Mouse (Mus musculus): ENCODE measurements around the gene Rasgrp2.

Rasgrp2 gene

DNA sequence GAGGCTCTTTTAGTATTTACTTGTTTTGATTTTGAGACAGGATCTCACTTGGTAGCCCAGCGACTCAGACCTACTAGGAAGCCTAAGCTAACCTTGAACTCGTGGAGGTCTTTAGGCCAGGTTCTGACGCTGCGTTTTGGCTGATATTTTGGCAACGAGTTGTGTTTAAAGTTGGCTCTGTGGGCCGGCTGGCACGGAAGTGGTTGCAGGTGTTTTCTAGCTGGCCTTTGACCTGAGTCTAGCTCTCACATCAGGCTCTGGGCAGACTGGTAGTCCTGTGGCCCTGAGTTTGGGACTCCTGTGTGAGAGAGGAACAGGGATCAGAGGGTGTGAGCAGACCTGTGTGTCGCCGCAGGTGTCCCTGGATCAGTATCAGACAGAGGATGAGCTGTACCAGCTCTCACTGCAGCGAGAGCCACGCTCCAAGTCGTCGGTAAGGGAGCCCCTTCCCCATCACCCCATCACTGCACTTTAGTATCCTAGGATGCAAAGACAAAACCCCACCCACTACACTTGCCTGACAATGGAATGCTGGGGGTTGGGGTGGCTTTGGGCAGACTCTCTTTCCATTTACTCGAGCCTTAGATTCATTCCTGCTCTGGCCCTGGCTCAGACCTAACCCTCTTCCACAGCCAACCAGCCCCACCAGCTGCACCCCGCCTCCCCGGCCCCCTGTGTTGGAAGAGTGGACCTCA lies 8.8 kb downstream of the Rasgrp2 start:
- DNase-seq (ENCODE audit: low read depth), result no peak

DNA sequence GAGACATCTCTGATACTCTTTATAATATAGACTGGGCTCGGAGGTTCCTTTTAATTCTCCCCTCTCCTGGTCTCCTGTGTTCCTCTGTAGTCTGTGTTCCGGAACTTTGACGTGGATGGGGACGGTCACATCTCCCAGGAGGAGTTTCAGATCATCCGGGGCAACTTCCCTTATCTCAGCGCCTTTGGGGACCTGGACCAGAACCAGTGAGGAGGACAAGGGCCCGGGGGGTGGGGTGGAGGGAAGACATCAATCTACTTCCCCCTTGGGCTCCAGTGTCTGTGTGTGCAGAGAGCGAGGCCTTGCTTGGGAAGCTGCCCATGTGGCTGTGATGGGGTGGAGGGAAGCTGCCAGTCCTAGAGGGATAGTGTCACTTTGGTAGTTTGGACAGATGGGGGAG lies 9.6 kb downstream of the Rasgrp2 start:
- DNase-seq (ENCODE audit: low read depth), result no peak

- DNase-seq (ENCODE audit: low read depth), result no peak
Measured at GRCm38 (mm10) chr19:6409176-6409575, 10.0 kb downstream of the Rasgrp2 start.

DNA sequence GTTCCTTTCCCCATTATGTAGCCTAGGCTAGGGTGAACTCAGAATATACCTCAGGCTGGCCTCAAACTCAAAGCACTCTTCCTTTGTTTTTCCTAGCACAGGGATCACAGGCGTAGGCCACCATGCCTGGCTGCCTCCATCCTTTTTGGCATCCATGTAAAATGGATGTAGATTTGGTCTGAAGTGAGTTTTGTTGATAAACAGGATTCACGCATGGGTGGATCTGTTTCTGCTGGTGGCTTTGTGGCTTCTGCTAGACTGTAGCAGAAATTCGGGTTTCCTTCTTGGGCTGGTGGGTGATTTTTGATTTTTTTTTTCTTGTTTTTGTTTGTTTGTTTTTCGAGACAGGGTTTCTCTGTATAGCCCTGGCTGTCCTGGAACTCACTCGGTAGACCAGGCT lies 10.8 kb downstream of the Rasgrp2 start:
- DNase-seq (ENCODE audit: low read depth), result no peak

DNA sequence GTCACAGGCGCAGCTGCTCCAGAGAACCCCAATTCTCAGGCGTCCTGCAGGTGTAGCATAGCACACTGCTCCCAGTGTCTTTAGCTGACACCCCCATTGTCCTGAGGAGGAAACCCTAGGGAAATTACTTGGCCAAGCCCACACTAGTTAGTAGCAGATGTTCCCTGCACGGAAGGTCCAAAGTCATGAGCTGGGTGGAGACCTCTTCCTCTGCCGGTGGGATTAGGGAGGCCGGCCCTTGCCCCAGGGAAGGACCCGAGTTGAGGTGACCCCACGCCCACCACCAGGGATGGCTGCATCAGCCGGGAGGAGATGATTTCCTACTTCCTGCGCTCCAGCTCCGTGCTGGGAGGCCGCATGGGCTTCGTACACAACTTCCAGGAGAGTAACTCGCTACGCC lies 13.7 kb downstream of the Rasgrp2 start:
- DNase-seq (ENCODE audit: low read depth), result no peak

GRCm38 (mm10) chr19:6415454-6415853 lies 16.3 kb downstream of the Rasgrp2 start:
- no peak for DNase-seq (ENCODE audit: low read depth)

DNA sequence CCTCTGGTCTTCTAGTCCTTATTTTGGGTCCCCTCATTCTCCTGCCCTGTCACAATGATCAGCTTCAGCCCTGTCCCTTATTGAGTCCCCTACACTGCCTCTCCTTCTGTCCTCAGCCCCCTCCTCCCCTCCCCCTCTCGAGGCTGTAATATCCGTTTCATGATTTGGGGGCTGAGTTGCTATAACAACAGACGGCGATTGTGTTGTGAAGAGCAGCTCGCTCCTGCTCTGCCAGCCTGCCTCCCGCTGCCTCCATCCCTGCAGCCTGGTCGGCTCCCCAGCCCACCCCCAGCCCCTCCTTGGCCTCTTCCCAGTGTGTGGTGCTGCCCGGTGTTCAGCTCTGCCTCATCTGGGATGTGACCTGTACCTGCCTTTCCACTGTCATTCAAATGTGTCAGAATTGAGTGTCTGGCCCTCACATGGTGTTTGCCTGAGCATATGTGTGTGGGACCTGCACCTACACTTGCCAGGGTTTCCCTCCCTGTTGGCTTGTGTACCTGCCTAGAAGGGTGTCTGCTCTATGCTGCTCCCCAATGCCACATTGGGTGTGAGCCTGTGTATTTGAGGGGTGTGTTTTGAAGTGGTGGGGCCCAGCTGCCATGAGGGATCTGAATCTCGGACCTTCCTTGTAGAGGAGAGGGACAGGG lies 17.1 kb downstream of the Rasgrp2 start:
- DNase-seq (ENCODE audit: low read depth), result no peak

GRCm38 (mm10) chr19:6416894-6417761 lies 18.0 kb downstream of the Rasgrp2 start:
- DNase-seq (ENCODE audit: low read depth), result no peak

DNA sequence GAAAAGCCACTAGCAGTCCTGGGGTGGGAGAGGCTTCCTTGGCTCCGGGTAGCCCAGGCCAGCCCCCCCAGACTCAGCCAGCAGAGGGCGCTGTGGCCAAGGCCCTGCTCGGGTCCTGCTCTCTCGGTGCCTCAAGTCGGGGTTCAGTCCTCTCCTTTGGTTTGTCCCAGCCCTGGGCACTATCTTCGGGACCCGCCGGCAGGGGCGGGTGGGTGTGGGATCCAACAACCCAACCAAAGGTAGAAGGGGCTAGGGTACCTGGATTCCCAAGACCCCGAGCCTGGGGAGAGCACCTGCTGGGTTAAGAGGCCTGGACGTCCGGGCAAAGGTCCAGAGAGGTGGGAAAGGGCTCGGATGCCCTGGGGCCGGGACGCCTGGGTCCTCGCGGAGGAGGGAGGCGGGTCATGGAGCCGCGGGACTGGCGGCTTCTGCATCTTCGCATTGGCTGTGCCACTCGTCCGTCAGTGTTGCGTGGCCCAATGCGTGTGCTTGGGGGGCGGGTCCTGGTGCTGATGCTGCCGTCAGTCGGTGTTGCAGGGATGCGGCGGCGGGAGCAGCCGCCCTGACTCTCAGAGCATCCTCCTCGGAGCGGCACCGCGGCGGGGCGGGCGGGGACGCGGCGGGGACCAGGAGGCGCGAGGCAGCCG lies 19.2 kb downstream of the Rasgrp2 start, which contains the start of gene Nrxn2:
Nrxn2 (plus strand) TSS at position 499 of the 647 bp plus-strand sequence.
- peak; percentile 65 for DNase-seq (ENCODE audit: low read depth)

- DNase-seq (ENCODE audit: low read depth), result no peak
Measured at GRCm38 (mm10) chr19:6418984-6419692, 20.0 kb downstream of the Rasgrp2 start.

- no peak for DNase-seq (ENCODE audit: low read depth)
Measured at GRCm38 (mm10) chr19:6419805-6420310, 20.7 kb downstream of the Rasgrp2 start.

DNA sequence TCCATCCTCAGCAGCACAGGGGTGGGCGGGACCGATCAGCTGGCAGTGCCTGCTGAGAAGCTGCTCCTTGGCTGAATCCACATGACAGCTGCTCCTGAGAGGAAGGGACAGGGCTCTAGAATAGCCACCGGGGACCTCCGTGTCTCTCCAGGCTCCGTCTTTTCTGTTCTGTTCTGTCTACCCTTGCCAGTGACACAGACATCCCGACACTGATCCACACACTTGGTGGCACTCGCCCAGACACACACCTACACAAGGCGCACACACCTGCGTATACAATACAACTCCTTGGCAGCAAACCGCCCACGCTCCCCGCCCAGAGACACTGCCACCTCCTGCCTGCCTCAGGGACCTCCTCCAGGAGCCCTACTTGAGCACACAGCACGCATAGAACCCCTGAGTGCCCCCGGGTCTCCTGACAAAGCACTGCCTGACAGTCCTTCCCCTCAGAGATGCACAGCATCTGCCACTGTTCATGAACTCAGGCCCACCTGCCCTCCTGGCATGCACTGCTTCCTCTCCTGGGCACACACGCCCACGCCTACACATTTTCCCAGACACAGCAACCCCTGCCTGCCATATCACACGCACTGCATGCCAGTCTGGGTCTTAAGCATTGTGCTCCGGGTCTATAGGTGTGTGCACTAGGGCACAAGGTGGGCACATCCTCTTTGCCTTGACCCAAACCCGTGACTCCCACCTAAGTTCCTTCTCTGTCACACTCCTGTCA lies 21.5 kb downstream of the Rasgrp2 start:
- no peak for DNase-seq (ENCODE audit: low read depth)

DNA sequence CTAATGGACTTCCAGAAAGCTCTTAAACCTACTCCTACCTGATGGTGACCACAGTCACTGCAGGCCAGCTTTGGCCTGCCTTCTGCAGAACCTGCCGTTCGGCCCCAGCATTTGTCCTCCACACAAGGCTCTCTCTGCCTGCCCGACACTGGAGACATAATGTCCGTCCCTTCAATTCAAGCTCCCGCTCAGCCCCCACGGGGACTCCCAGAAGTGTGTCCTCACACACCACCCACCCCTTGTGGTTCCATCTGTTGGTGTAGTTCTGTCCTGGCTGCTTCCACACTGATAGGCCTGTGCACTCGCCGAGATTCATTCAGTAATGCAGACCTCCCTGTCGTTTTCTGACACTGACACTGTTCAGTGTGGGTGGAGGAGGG lies 22.1 kb downstream of the Rasgrp2 start:
- no peak for DNase-seq (ENCODE audit: low read depth)

GRCm38 (mm10) chr19:6422014-6422413 lies 22.9 kb downstream of the Rasgrp2 start:
- DNase-seq (ENCODE audit: low read depth), result no peak

- DNase-seq (ENCODE audit: low read depth), result no peak
Measured at GRCm38 (mm10) chr19:6423241-6423640, 24.1 kb downstream of the Rasgrp2 start.

GRCm38 (mm10) chr19:6424137-6424881 lies 25.2 kb downstream of the Rasgrp2 start:
- DNase-seq (ENCODE audit: low read depth), result no peak

DNA sequence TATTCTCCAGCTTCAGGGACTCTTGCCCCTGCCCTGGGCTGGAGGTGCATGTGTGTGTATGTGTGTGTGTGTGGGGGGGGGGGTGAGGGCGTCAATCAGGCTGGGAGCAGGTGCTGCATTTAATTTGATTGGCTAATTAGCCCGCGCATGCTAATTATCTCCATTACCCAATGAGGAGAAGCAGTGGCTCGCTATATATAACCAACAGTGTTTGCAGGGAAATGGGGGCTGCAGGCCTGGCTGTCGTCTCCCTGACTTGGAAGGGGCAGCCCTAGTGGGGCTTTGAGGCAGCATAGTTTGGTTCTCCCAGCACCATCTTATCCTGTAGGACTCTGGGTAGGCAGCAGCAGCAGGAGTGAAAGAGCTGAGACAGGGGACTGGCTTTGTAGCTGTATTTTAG lies 26.5 kb downstream of the Rasgrp2 start:
- no peak for DNase-seq (ENCODE audit: low read depth)

- DNase-seq (ENCODE audit: low read depth), result peak; percentile 69
Measured at GRCm38 (mm10) chr19:6426703-6427500, 27.8 kb downstream of the Rasgrp2 start.

Data from c-Kit-positive CD71-negative TER-119-negative erythroid progenitor cells, embryonic 14.5 days (primary cell).